Mouse (Mus musculus): ENCODE measurements around the gene Ccl2. TPM values are rescaled to one million over a fixed set of nuclear protein-coding genes. Genes with fewer than 3 reads are reported as not detected.

Gene Ccl2
- total RNA-seq, 4 experiments from 2014 or later: 0.69 to 2.7 (median 1.7) TPM

GRCm38 (mm10) chr11:82035857-82036256 lies 486 bp downstream of the Ccl2 start:
- DNase-seq (ENCODE audit: low spot score): no peak

GRCm38 (mm10) chr11:82038535-82038934 lies 3.2 kb downstream of the Ccl2 start, which contains the start of gene Gm17268:
TSS of gene Gm17268 (minus strand) at chr11:82038562.
- no peak for DNase-seq (ENCODE audit: low spot score)

- DNase-seq (ENCODE audit: low spot score): no peak
These were observed 3.8 kb downstream of the Ccl2 start for GRCm38 (mm10) chr11:82039132-82039660.

GRCm38 (mm10) chr11:82041671-82042080 lies 6.3 kb downstream of the Ccl2 start:
- DNase-seq (ENCODE audit: low spot score): no peak

GRCm38 (mm10) chr11:82045471-82045870 lies 10.1 kb downstream of the Ccl2 start, which contains the start of gene Ccl7:
TSS of gene Ccl7 (plus strand) at chr11:82045712.
- peak; percentile 53 for DNase-seq (ENCODE audit: low spot score)

GRCm38 (mm10) chr11:82047746-82048415 lies 12.5 kb downstream of the Ccl2 start:
- DNase-seq (ENCODE audit: low spot score): peak; percentile 69

- DNase-seq (ENCODE audit: low spot score): no peak
These were observed 18.5 kb downstream of the Ccl2 start for GRCm38 (mm10) chr11:82053849-82054248.

GRCm38 (mm10) chr11:82057646-82058045 lies 22.3 kb downstream of the Ccl2 start, which contains the start of gene Ccl11:
TSS of gene Ccl11 (plus strand) at chr11:82057823.
- DNase-seq (ENCODE audit: low spot score): no peak

GRCm38 (mm10) chr11:82062226-82062625 lies 26.9 kb downstream of the Ccl2 start:
- no peak for DNase-seq (ENCODE audit: low spot score)

- DNase-seq (ENCODE audit: low spot score): no peak
These were observed 28.1 kb downstream of the Ccl2 start for GRCm38 (mm10) chr11:82063454-82063853.

- DNase-seq (ENCODE audit: low spot score): no peak
These were observed 31.7 kb downstream of the Ccl2 start for GRCm38 (mm10) chr11:82066953-82067571.

GRCm38 (mm10) chr11:82071076-82071475 lies 35.7 kb downstream of the Ccl2 start:
- no peak for DNase-seq (ENCODE audit: low spot score)

GRCm38 (mm10) chr11:82072374-82072773 lies 37.0 kb downstream of the Ccl2 start:
- no peak for DNase-seq (ENCODE audit: low spot score)

GRCm38 (mm10) chr11:82072984-82073383 lies 37.6 kb downstream of the Ccl2 start:
- no peak for DNase-seq (ENCODE audit: low spot score)

- DNase-seq (ENCODE audit: low spot score): no peak
These were observed 38.3 kb downstream of the Ccl2 start for GRCm38 (mm10) chr11:82073686-82074085.

- no peak for DNase-seq (ENCODE audit: low spot score)
These were observed 41.7 kb downstream of the Ccl2 start for GRCm38 (mm10) chr11:82077031-82077430.

GRCm38 (mm10) chr11:82078136-82078730 lies 42.9 kb downstream of the Ccl2 start:
- no peak for DNase-seq (ENCODE audit: low spot score)

- DNase-seq (ENCODE audit: low spot score): no peak
These were observed 45.5 kb downstream of the Ccl2 start for GRCm38 (mm10) chr11:82080865-82081264.

- DNase-seq (ENCODE audit: low spot score): no peak
These were observed 49.0 kb downstream of the Ccl2 start for GRCm38 (mm10) chr11:82084360-82084759.

All from heart, adult 8-10 months (tissue).